Comparison of ENCODE assay signal across 9 mouse cellular contexts in genomic region chr2:167933397-167933796, GRCm38 (mm10). TPM values are rescaled to one million over a fixed set of nuclear protein-coding genes. Genes with fewer than 3 reads are reported as not detected.
A peak's percentile ranks its signal among the peaks of the same experiment; 100 is the strongest.
DNase-seq lines count a peak whose midpoint lies in the region; ATAC-seq and TF ChIP-seq lines count a peak whose summit lies in the region.
"Had no signal": no experiment of that assay in that cellular context is flagged by ENCODE, and none has a peak within 500 bp of the region (broad histone marks: within the 10 kb centered on the region; RNA-seq: fewer than 3 reads in every experiment).

No protein-coding gene starts in this region.

- peak overlapping the region; percentile 78 for H3K4me2 ChIP-seq in heart, embryonic 13.5 days

- TF ChIP-seq EP300 in MEL (IDR thresholded peaks at IDR 0.05; ENCODE audit: low read depth in 1 of 2, low read length in 2 of 2): no peak

- TF ChIP-seq CTCF in MEL (IDR thresholded peaks at IDR 0.05 in 2 of 3, conservative IDR thresholded peaks at IDR 0.05 in 1 of 3; ENCODE audit: control insufficient read depth in 1 of 3, insufficient read depth in 1 of 3, low read depth in 2 of 3, low read length in 3 of 3, poor library complexity in 1 of 3, severe bottlenecking in 1 of 3): no peak

- ATAC-seq in heart, embryonic 13.5 days (ENCODE audit: extremely low read depth, insufficient number of reproducible peaks, low FRiP score, low TSS enrichment): no peak

- TF ChIP-seq POLR2A in MEL (IDR thresholded peaks at IDR 0.05; ENCODE audit: control insufficient read depth in 1 of 2, insufficient read depth in 1 of 2, low read depth in 1 of 2, low read length in 2 of 2, poor library complexity in 1 of 2): no peak

- intact Hi-C loops in heart, postnatal 10 days (cut with DNase I): no loop called here

- TF ChIP-seq RAD21 in MEL (IDR thresholded peaks at IDR 0.05; ENCODE audit: low read depth, low read length): no peak

- 32% methylated on average over 7 of the region's 7 CpGs for WGBS in heart, embryonic 13.5 days
- WGBS in hindbrain, embryonic 10.5 days: 51% methylated on average over 7 of the region's 7 CpGs
- 32% methylated on average over 7 of the region's 7 CpGs for WGBS in midbrain, embryonic 10.5 days

- no peak for DNase-seq in heart, postnatal 10 days
- DNase-seq in MEL (ENCODE audit: low read depth, low spot score): no peak
- no peak for DNase-seq in hindbrain, embryonic 10.5 days (ENCODE audit: low spot score)
- DNase-seq in midbrain, embryonic 10.5 days (ENCODE audit: low spot score): no peak
- no peak for DNase-seq in spleen, postnatal 14 days (ENCODE audit: low spot score in 2 of 2)
- no peak for DNase-seq in gastrocnemius, postnatal 10 days
- no peak for DNase-seq in thymus, postnatal 14 days

- peak overlapping the region; percentile 98 for H3K9ac ChIP-seq in heart, embryonic 13.5 days
- H3K9ac ChIP-seq in MEL (ENCODE audit: control insufficient read depth, low read depth, low read length, poor library complexity, severe bottlenecking): peak overlapping the region; percentile 89

- H3K79me2 ChIP-seq in MEL (ENCODE audit: control insufficient read depth, insufficient read depth, low read length, poor library complexity): peaks cover 52% of the 10 kb centered on the region

- H3K9me3 ChIP-seq in heart, embryonic 13.5 days: no peaks in the 10 kb centered on the region
- no peaks in the 10 kb centered on the region for H3K9me3 ChIP-seq in MEL (replicated peaks; ENCODE audit: insufficient read depth, low read length)
- H3K9me3 ChIP-seq in hindbrain, embryonic 10.5 days: no peaks in the 10 kb centered on the region
- H3K9me3 ChIP-seq in midbrain, embryonic 10.5 days (replicated peaks): no peaks in the 10 kb centered on the region
- H3K9me3 ChIP-seq: G1E had no signal

- H3K27ac ChIP-seq in heart, embryonic 13.5 days (replicated peaks): peak overlapping the region; percentile 85; the same call in 1 of the 2 replicates
- no peak overlapping the region for H3K27ac ChIP-seq in MEL (ENCODE audit: control insufficient read depth, low read depth, low read length)
- peak overlapping the region; percentile 92 for H3K27ac ChIP-seq in hindbrain, embryonic 10.5 days
- peak overlapping the region; percentile 91; the same call in 1 of the 2 replicates for H3K27ac ChIP-seq in midbrain, embryonic 10.5 days (replicated peaks)

- H3K4me1 ChIP-seq in heart, embryonic 13.5 days: peaks cover 55% of the 10 kb centered on the region
- H3K4me1 ChIP-seq in MEL (ENCODE audit: control insufficient read depth in 1 of 2, insufficient read depth in 2 of 2, low read length in 2 of 2): peaks cover 2 to 23% of the 10 kb centered on the region in 2 experiments
- peaks cover 46% of the 10 kb centered on the region for H3K4me1 ChIP-seq in hindbrain, embryonic 10.5 days (replicated peaks)
- H3K4me1 ChIP-seq in midbrain, embryonic 10.5 days: peaks cover 34% of the 10 kb centered on the region

- peak overlapping the region; percentile 87 for H3K4me3 ChIP-seq in heart, embryonic 13.5 days
- H3K4me3 ChIP-seq in MEL (ENCODE audit: control insufficient read depth in 1 of 2, insufficient read depth in 1 of 2, low read depth in 2 of 2, low read length in 2 of 2): peak overlapping the region; percentile 89 to 90
- peak overlapping the region; percentile 89 for H3K4me3 ChIP-seq in hindbrain, embryonic 10.5 days
- peak overlapping the region; percentile 96 for H3K4me3 ChIP-seq in midbrain, embryonic 10.5 days

- peaks cover 4% of the 10 kb centered on the region; the same call in 1 of the 2 replicates for H3K36me3 ChIP-seq in heart, embryonic 13.5 days
- H3K36me3 ChIP-seq in MEL (ENCODE audit: control insufficient read depth in 1 of 2, insufficient read depth in 2 of 2, low read length in 2 of 2): peaks cover 0 to 20% of the 10 kb centered on the region in 2 experiments; a peak in 2 of 4 replicates
- H3K36me3 ChIP-seq in hindbrain, embryonic 10.5 days: peaks cover 3% of the 10 kb centered on the region; the same call in 1 of the 2 replicates
- peaks cover 4% of the 10 kb centered on the region; the same call in 1 of the 2 replicates for H3K36me3 ChIP-seq in midbrain, embryonic 10.5 days

- no peaks in the 10 kb centered on the region for H3K27me3 ChIP-seq in heart, embryonic 13.5 days (replicated peaks)
- no peaks in the 10 kb centered on the region for H3K27me3 ChIP-seq in MEL (ENCODE audit: control insufficient read depth in 1 of 2, insufficient read depth in 2 of 2, low read length in 2 of 2)
- no peaks in the 10 kb centered on the region for H3K27me3 ChIP-seq in hindbrain, embryonic 10.5 days (ENCODE audit: insufficient read depth, poor library complexity, severe bottlenecking)
- no peaks in the 10 kb centered on the region for H3K27me3 ChIP-seq in midbrain, embryonic 10.5 days (ENCODE audit: low read depth, poor library complexity, severe bottlenecking)

TF ChIP-seq in MEL, 35 proteins besides CTCF, POLR2A, EP300 and RAD21:
- no peak for TF ChIP-seq ETS1 (IDR thresholded peaks at IDR 0.05; ENCODE audit: low read depth, low read length)
- no peak for TF ChIP-seq TCF12 (IDR thresholded peaks at IDR 0.05; ENCODE audit: low read depth, low read length)
- TF ChIP-seq CHD1 (IDR thresholded peaks at IDR 0.05; ENCODE audit: low read depth, low read length): no peak
- TF ChIP-seq NELFE (IDR thresholded peaks at IDR 0.05; ENCODE audit: low read depth, low read length): no peak
- no peak for TF ChIP-seq CHD2 (IDR thresholded peaks at IDR 0.05; ENCODE audit: low read length)
- no peak for TF ChIP-seq POLR2AphosphoS5 (IDR thresholded peaks at IDR 0.05; ENCODE audit: borderline replicate concordance, low read depth, low read length)
- TF ChIP-seq ELF1 (IDR thresholded peaks at IDR 0.05; ENCODE audit: low read depth, low read length): no peak
- no peak for TF ChIP-seq ZKSCAN1 (IDR thresholded peaks at IDR 0.05; ENCODE audit: low read depth, low read length)
- no peak for TF ChIP-seq ZNF384 (IDR thresholded peaks at IDR 0.05; ENCODE audit: low read depth, low read length)
- no peak for TF ChIP-seq MEF2A (IDR thresholded peaks at IDR 0.05; ENCODE audit: extremely low read depth, insufficient replicate concordance, low read depth, low read length, poor library complexity, severe bottlenecking)
- TF ChIP-seq SMC3 (IDR thresholded peaks at IDR 0.05; ENCODE audit: low read depth, low read length): no peak
- no peak for TF ChIP-seq MAFK (IDR thresholded peaks at IDR 0.05; ENCODE audit: borderline replicate concordance, low read depth, low read length)
- TF ChIP-seq GABPA (IDR thresholded peaks at IDR 0.05; ENCODE audit: low read depth, low read length): no peak

RNA-seq across cellular contexts. Expression of gene Ptpn1, which starts 1.5 kb away (rescaled TPM):
- polyA plus RNA-seq in heart, embryonic 13.5 days (2015; fragmentation: Nextera tagmentation; extraction: Ambion mirVana): 42.1 and 47.2 TPM in 2 replicates
- total RNA-seq in heart, postnatal 10 days (2021): 10 to 100 TPM; 27.3 to 34.9 TPM
- 55.3 and 55.9 TPM in 2 replicates for total RNA-seq in MEL (2012; rRNA removed)
- polyA plus RNA-seq in MEL (2012; ENCODE audit: insufficient read depth in 1 of 2, insufficient read length in 2 of 2, low read depth in 1 of 2, low replicate concordance in 2 of 2, missing spikeins in 1 of 2): 10 to 100 TPM in 1 of 2 experiments, not detected in 1; 62.9 TPM
- polyA plus RNA-seq in hindbrain, embryonic 10.5 days (2016; fragmentation: Nextera tagmentation; extraction: Ambion mirVana): 75.9 and 86.1 TPM in 2 replicates
- polyA plus RNA-seq in midbrain, embryonic 10.5 days (2016; fragmentation: Nextera tagmentation; extraction: Ambion mirVana): 79.2 and 79.8 TPM in 2 replicates
- total RNA-seq in gastrocnemius, postnatal 10 days (2021): 10 to 100 TPM; 16.4 to 22.7 TPM
